Mouse (Mus musculus) intestine, postnatal 0 days (tissue): ENCODE measurements around the gene Klrb1a. TPM values are rescaled to one million over a fixed set of nuclear protein-coding genes. Genes with fewer than 3 reads are reported as not detected.

ENCODE experiments used
- ATAC-seq: fragments of 200-750 bp; cut with Nextera tagmentation; 2 replicates; pipeline ENCODE4 v1.8.0; 2017; ENCODE audit warnings: mild to moderate bottlenecking, moderate TSS enrichment, moderate library complexity
- H3K27ac ChIP-seq: fragments of 300-500 bp; sonication (generic); 2 replicates; pipeline ENCODE4 v1.5.1; 2014; ENCODE audit warnings: mild to moderate bottlenecking, low read depth, low read length, moderate library complexity
- H3K27me3 ChIP-seq: fragments of 300-500 bp; sonication (generic); replicated peaks from 2 replicates; pipeline ENCODE4 v1.6.1; 2014; ENCODE audit warnings: low read length, mixed read lengths; ENCODE audit not compliant: control insufficient read depth, insufficient read depth
- H3K36me3 ChIP-seq: fragments of 300-500 bp; sonication (generic); 2 replicates; pipeline ENCODE4 v1.6.1; 2014; ENCODE audit warnings: mild to moderate bottlenecking, moderate library complexity; ENCODE audit not compliant: control insufficient read depth, insufficient read depth
- H3K4me1 ChIP-seq: fragments of 300-500 bp; sonication (generic); replicated peaks from 2 replicates; pipeline ENCODE4 v1.6.1; 2014; ENCODE audit warnings: antibody characterized with exemption, low read length, mixed read lengths; ENCODE audit not compliant: control insufficient read depth, insufficient read depth
- H3K4me2 ChIP-seq: fragments of 300-500 bp; sonication (generic); replicated peaks from 2 replicates; pipeline ENCODE4 v1.6.1; 2014; ENCODE audit warnings: low read depth, mild to moderate bottlenecking, moderate library complexity
- H3K4me3 ChIP-seq: fragments of 300-500 bp; sonication (generic); 2 replicates; pipeline ENCODE4 v1.5.1; 2014; ENCODE audit warnings: low read depth, low read length
- H3K9ac ChIP-seq: fragments of 300-500 bp; sonication (generic); 2 replicates; pipeline ENCODE4 v1.6.1; 2014; ENCODE audit warnings: mild to moderate bottlenecking, low read depth, low read length
- H3K9me3 ChIP-seq: fragments of 300-500 bp; sonication (generic); 2 replicates; pipeline ENCODE4 v1.6.1; 2016; ENCODE audit warnings: mixed run types; ENCODE audit not compliant: control insufficient read depth
- CTCF ChIP-seq: sonication (generic); IDR thresholded peaks from 2 replicates; pipeline ENCODE4 v1.5.1; 2016; ENCODE audit warnings: low read depth, mild to moderate bottlenecking, control low read depth, antibody characterized with exemption, moderate library complexity
- WGBS: fragments of 180-500 bp; shearing (Covaris S2); extraction: QIAGEN DNeasy Blood & Tissue Kit; methylation state at CpG from one replicate; pipeline ENCODE4 v1.1.7; 2014; 5-methylcytosine and 5-hydroxymethylcytosine counted together
- polyA plus RNA-seq: library from polyadenylated mRNA; unstranded; fragments of >200 nt; fragmentation: Nextera tagmentation; extraction: Ambion mirVana; gene quantifications from 2 replicates; pipeline ENCODE4 v1.2.1, GENCODE M21; 2015

Gene Klrb1a
- polyA plus RNA-seq, 1 experiment from 2014 or later: not detected

DNA sequence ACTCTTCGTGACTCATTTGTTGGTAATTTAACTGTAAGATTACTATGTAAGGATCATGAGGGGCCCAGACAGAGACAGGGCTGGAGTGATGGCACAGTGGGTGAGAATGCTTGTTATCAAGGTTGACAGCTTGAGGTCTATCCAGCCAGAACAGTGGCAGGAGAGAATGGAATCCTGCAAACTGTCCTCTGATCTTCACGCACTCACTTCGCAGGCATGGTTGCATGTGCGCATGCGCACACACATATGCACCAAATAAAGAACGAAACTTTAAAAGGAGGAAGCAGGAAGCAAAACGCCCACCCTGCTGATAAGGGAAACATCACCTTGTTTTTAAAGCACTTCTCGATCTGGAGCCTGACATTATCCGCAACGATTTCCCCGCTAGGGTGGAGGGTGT is 56.7 kb downstream of the Klrb1a start:
- no peaks in the 10 kb centered on the region for H3K4me1 ChIP-seq
- H3K27ac ChIP-seq: no peak overlapping the region
- H3K4me3 ChIP-seq: no peak overlapping the region
- no peaks in the 10 kb centered on the region for H3K36me3 ChIP-seq
- no peak overlapping the region for H3K9ac ChIP-seq
- 91% methylated on average over 11 of the region's 11 CpGs for WGBS
- H3K27me3 ChIP-seq: no peaks in the 10 kb centered on the region
- H3K9me3 ChIP-seq: no peaks in the 10 kb centered on the region
- no peak for ATAC-seq
- TF ChIP-seq CTCF: no peak
- H3K4me2 ChIP-seq: no peak overlapping the region

Other genes starting within 250 kb of the Klrb1a start
- not detected in 2 replicates for gene Tex52, start 248.1 kb downstream of the Klrb1a start, polyA plus RNA-seq
- gene Gm44596, start 248.0 kb downstream of the Klrb1a start, polyA plus RNA-seq: not detected in 2 replicates
- gene Nrip2, start 224.2 kb downstream of the Klrb1a start, polyA plus RNA-seq: 2.3 and 3.4 TPM in 2 replicates
- gene Itfg2, start 198.6 kb downstream of the Klrb1a start, polyA plus RNA-seq: 9.4 and 11.9 TPM in 2 replicates
- 113 and 116 TPM in 2 replicates for gene Fkbp4, start 184.9 kb downstream of the Klrb1a start, polyA plus RNA-seq
- 0.39 and 0.44 TPM in 2 replicates for gene Pzp, start 96.8 kb downstream of the Klrb1a start, polyA plus RNA-seq
- 1.0 and 2.0 TPM in 2 replicates for gene A2ml1, start 41.9 kb downstream of the Klrb1a start, polyA plus RNA-seq
- 169 and 175 TPM in 2 replicates for gene Clec2h, start 38.9 kb upstream of the Klrb1a start, polyA plus RNA-seq
- 0.13 and 0.29 TPM in 2 replicates for gene Klrb1, start 99.5 kb upstream of the Klrb1a start, polyA plus RNA-seq
- gene Klrb1c, start 165.7 kb upstream of the Klrb1a start, polyA plus RNA-seq: 0.21 and 0.27 TPM in 2 replicates
- 0.25 TPM in 1 of 2 replicates, not detected in the other for gene Gm44511, start 202.8 kb upstream of the Klrb1a start, polyA plus RNA-seq
- 0.35 and 0.80 TPM in 2 replicates for gene Klrb1b, start 202.8 kb upstream of the Klrb1a start, polyA plus RNA-seq